Mouse (Mus musculus) granulocyte monocyte progenitor cell, adult 5-6 weeks (primary cell): ENCODE measurements around the gene Marcksl1. TPM values are rescaled to one million over a fixed set of nuclear protein-coding genes. Genes with fewer than 3 reads are reported as not detected.
"Not testable (repeated sequence)": the region's sequence is repeated elsewhere in the genome, so short reads cannot be mapped to it uniquely, and the experiment has no call there.

Experiments used
- ATAC-seq: replicated peaks from 2 replicates; pipeline ENCODE4 v1.8.0; 2016; ENCODE audit warnings: mild to moderate bottlenecking, moderate TSS enrichment, inconsistent platforms; ENCODE audit not compliant: poor library complexity, severe bottlenecking
- total RNA-seq, 2 experiments: library from RNA; stranded (forward) in 1 of 2; stranded (reverse) in 1 of 2; fragments of 200-712, 200-1000 nt in 1 of 2; fragments of >200 nt in 1 of 2; fragmentation: Nextera tagmentation in 1 of 2; gene quantifications; 2 replicates each; pipeline ENCODE4 v1.2.3; 2014 to 2017

Marcksl1 gene
- total RNA-seq, 2 experiments from 2014 or later, result 27.6 to 28.4 TPM

- no peak for ATAC-seq
Observed at GRCm38 (mm10) chr4:129508834-129509600, 4.4 kb upstream of the Marcksl1 start.

DNA sequence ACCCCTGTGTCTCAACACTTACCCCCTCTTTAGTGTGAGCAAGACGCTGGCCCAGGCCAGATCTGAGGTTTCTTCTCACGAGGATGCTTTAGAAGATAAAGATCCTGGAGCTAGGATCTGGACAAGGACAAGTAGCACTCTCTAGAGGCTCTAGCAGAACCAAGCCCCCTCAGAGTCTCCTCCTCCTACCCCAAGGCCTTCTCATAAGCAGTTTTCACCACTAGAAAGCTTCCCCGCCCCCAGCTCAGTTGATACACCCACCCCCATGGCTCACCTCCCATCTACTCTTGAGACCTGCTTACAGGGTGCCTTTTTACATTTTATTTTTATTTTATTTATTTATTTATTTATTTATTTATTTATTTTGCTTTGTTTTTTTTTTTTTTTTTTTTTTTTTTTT, 3.7 kb upstream of the Marcksl1 start:
- ATAC-seq, result no peak

- ATAC-seq, result no peak
Observed at GRCm38 (mm10) chr4:129510723-129511412, 2.5 kb upstream of the Marcksl1 start.

DNA sequence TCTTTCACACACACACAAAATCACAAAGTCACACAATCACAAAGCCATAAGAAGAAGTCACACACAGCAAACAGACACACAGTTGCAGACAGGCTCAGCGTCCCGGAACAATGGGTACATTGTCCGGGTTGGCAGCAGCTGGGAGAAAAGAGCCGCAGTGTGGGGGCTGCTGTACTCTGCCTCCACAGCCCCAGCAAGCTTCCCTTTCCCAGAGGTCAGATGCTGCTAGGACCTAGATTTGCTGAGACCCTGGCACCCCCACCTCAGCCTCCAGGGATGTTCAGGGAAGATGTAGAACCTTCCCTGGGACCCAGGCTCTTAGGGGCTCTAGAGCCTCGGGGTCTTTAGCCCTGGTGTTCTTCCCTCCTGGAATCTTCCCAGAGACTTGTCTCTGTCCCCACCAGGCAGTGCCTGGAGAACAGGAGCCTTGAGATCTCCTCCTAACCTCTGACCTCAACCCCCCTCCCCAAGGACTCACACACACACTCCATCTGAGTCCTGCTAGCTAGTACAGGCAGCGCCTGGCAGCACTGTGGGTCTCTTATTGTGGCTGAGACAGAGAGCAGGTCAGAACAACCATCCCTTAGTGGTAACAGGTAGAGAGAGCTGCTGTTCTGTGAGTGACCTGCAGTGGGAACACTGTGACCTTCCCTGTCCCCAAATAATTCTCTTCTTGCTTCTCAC, 1.8 kb upstream of the Marcksl1 start:
- ATAC-seq, result no peak

GRCm38 (mm10) chr4:129513891-129514290, 510 bp downstream of the Marcksl1 start:
- no peak for ATAC-seq

DNA sequence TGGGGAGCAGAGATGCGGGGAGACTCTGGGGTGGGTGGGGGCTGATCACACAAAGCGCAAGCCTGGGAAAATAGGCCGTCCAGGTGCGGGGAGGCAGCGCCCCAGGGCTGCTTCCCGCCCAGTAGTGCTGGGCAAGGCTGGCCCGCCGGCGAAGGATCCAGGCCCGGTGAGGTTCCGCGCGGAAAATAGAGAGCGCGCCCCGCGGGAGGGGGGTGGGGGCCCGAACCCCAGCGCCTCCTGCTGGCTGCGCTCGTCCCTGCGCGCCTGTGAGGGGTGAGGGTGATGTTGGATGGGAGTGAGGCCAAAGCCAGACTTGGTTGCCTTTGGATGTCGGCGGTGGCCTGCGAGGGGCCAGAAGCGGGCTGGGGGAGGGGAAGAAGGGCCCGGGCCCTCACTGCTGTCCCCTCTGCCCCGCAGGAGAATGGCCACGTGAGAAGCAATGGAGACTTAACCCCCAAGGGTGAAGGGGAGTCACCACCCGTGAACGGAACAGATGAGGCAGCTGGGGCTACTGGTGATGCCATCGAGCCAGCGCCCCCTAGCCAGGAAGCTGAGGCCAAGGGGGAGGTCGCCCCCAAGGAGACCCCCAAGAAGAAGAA, 1.0 kb downstream of the Marcksl1 start:
- peak; percentile 41 for ATAC-seq

- no peak for ATAC-seq
Observed at GRCm38 (mm10) chr4:129516925-129517324, 3.5 kb downstream of the Marcksl1 start.

DNA sequence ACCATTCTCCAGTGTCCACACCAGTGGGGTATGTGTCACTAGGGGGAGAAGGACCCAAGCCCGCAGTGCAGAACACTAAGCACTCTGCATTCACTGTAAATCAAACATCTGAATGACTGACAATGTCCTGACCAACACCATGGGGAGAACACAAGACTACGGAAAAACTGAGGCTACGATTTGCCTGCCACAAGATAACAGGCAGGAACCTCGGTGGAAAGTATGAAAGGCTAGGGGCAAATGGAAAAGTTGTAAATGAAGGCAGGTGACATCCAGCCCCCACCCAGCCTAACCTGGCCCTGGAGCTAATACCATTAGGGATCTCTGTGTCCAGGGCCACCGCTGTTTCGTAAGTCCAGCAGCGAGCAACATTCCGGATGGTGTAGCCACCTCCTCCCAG, 5.1 kb downstream of the Marcksl1 start:
- ATAC-seq, result no peak

GRCm38 (mm10) chr4:129525338-129525737, 12.0 kb downstream of the Marcksl1 start:
- no peak for ATAC-seq

GRCm38 (mm10) chr4:129525889-129526288, 12.5 kb downstream of the Marcksl1 start:
- ATAC-seq, result no peak

- not testable (repeated sequence) for ATAC-seq
Observed at GRCm38 (mm10) chr4:129528901-129529300, 15.5 kb downstream of the Marcksl1 start.

DNA sequence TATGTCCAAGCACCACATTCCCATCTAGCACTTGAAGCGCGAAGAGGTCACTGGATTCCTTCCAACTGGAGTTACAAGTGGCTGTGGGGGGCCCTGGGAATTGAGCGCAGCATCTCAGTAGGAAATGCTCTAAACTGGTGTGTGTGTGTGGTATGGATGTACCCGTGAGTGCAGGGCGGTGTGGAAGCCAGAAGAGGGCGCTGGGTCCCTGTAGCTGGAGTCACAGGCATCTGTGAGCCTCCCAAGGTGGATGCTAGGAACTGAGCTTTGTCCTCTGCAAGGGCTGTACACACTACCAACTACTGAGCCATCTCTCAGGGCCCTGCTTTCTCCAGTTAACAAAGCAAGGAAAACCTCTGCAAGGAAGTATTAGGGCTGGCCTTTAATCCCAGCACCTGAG, 26.6 kb downstream of the Marcksl1 start:
- 0 out of 2 replicates have a peak, but pooled peaks have one; percentile 21 for ATAC-seq

DNA sequence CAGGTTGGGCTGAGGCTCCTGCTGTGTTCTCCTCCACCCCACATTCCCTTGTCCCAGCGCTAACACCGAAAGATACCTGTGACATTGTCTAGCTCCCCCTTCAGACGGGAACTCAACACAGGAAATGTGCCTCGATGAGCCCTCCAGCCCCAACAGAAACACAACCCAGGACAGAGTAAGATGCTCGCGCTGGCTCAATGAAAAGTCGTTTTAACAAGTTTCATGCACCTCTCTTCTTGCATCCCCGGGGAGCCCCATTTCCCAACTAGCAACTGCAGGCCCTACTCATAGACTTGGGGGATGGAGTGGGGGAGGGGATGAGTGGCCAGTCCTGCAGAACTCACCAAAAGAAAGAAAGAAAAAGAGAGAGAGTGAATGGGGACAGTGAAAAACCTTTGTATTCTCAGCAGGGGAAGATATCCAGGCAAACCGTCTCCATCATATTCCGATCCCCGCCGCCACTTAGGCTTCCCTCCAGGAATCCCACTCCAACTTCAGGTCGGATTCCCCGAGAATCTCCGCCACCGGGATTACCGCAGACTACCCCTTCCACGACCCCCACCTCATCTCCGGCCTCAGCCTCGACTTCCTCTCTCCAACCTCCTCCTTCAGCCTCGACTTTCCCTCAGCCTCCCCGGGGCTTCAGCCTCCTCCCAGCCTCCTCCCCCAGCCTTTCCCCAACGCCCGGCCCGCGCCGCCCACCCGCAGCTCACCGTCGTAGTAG, 28.6 kb downstream of the Marcksl1 start:
- no peak for ATAC-seq

DNA sequence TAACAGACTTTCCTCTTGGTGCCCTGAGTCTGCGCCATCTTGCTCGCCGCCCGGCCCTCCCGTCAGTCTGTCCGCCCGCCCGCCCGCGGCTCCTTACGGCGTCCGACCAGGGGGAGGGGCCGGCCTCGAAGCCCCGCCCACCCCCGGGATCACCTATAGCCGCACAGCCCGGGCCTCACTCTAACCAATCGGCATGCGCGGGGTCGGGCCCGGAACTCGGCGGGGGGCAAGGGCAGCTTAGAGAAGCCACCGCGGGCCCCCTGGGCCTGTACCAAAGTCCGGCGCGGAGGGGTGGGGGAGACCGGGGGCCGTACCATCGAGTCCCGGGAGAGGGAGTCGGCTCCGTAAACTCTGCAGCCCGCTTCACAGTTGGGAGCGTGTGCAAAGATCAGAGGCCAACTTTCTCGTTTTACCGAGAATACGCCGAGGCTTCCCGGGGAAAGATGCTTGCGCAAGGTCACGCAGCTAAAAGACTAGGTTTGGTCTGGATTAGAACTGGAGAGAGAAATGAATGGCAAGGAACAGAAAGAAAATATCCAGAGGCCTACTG, 29.3 kb downstream of the Marcksl1 start, which contains the start of gene Hdac1:
Hdac1 (minus strand) TSS at position 122 of the 550 bp plus-strand sequence.
- peak; percentile 97 for ATAC-seq

DNA sequence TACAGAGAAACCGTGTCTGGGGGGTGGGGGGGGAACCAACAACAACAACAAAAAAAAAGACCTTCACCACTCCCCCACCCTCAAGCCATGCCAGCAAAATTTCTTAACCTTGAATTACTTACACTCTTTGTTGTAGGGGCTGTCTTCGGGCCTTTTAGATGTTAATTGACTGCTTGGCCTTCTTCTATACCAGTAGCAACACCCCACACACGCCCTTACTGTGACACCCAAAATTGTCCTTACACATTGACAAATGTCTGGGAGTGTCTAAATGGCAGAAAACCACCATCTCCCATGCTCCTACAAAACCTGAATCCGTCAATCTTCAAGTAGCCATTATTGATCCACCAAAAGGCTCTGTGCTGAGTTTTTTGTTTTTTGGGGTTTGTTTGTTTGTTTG, 30.7 kb downstream of the Marcksl1 start:
- ATAC-seq, result no peak

DNA sequence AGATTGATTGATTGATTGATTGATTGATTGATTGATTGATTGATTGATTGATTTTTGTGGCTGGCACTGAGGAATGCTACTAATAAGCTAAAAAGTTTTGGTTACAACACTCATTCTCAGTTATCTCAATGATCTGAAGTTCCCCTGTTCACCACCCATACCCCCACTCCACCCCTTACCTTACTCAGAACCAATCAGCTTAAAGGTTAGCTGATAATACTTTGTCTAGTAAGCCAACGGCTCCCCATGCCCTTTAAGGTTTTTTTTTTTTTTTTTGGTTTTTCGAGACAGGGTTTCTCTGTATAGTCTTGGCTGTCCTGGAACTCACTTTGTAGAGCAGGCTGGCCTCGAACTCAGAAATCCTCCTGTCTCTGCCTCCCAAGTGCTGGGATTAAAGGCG, 34.2 kb downstream of the Marcksl1 start:
- not testable (repeated sequence) for ATAC-seq

GRCm38 (mm10) chr4:129549306-129549705, 35.9 kb downstream of the Marcksl1 start:
- peak; percentile 42; the same call in 1 of the 2 replicates for ATAC-seq

DNA sequence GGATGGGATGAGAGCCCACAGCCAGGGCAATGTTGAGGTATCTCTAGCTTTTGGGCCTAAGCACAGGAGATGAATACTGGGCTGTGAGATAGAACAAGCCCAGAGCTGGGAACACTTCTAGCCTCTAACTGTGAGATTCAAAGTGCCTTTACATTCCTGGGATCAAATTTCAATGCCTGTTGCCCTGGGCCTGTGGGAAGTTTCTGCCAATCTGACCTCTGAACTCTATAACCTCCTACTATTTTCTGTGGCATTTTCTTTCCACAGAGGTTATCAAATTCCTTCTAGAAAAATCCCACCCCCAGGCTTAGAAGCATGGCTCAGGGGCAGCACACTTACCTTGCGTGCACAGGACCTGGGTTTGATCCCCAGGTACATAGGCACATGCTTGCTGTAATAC, 36.9 kb downstream of the Marcksl1 start:
- ATAC-seq, result no peak

GRCm38 (mm10) chr4:129554512-129554911, 41.1 kb downstream of the Marcksl1 start:
- not testable (repeated sequence) for ATAC-seq

DNA sequence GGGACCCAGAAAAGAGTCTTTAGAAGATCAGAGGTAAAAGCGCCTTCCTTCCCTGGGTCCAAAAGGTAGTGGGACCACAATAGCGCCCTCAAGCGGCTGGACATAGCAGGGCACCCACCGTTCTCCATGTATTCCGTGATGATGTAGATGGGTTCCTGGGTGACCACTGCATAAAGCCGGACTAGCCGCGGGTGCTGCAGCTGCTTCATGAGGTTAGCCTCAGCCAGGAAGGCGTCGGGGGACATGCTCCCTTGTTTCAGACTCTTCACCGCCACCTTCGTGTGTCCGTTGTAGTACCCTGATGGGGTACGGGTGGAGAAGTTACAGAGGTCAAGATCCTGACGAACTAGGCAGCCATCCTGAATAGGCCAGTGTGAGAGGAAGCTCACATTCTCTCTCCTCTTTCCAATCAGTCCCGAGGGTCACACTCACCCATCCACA, 42.1 kb downstream of the Marcksl1 start:
- ATAC-seq, result peak; percentile 56
